In the genomic region with DNA sequence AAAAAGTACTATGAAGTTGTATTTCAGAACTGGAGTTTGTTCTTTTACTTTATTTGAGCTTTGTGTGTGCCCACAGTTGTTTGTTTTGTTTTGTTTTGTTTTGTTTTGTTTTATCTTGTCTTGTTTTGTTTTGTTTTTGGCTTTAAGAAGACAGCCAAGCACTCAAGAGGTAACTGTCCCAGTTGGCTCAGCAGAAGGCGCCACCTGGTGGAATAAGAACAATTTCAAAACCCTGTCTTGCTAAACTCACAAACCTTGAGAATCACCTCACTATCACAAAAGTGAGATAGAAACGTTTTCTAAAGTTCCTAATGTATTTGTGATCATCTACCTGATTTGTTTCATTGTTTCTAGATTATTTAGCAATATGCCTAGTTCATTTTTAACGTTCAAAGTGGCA, we compare ENCODE assay signal across 10 mouse cellular contexts. TPM values are rescaled to one million over a fixed set of nuclear protein-coding genes. Genes with fewer than 3 reads are reported as not detected.
DNase-seq lines count a peak whose midpoint lies in the region; ATAC-seq lines count a peak whose summit lies in the region.
"Had no signal": no experiment of that assay in that cellular context is flagged by ENCODE, and none has a peak within 500 bp of the region (broad histone marks: within the 10 kb centered on the region; RNA-seq: fewer than 3 reads in every experiment).

No protein-coding gene starts in this region.

- peak; percentile 3 for DNase-seq in thymus, postnatal 0 days (ENCODE audit: low spot score)
- no peak for DNase-seq in thymus, postnatal 25 days
- DNase-seq in embryo, embryonic 10.5 days (ENCODE audit: low spot score), result peak; percentile 61
- peak; percentile 31 for DNase-seq in right cerebral cortex, postnatal 14 days
- no peak for DNase-seq in gastrocnemius, postnatal 36 days

- no peaks in the 10 kb centered on the region for H3K36me3 ChIP-seq in hindbrain, embryonic 13.5 days
- no peaks in the 10 kb centered on the region for H3K36me3 ChIP-seq in hindbrain, embryonic 12.5 days
- H3K36me3 ChIP-seq: heart, embryonic 15.5 days had no signal

- H3K4me1 ChIP-seq in hindbrain, embryonic 13.5 days (replicated peaks), result peaks cover 15% of the 10 kb centered on the region
- H3K4me1 ChIP-seq in hindbrain, embryonic 12.5 days, result peaks cover 6% of the 10 kb centered on the region; the same call in 1 of the 2 replicates

- H3K27me3 ChIP-seq in hindbrain, embryonic 13.5 days, result peaks cover 13% of the 10 kb centered on the region
- H3K27me3 ChIP-seq in hindbrain, embryonic 12.5 days, result peaks cover 28% of the 10 kb centered on the region

- no peak overlapping the region for H3K4me3 ChIP-seq in hindbrain, embryonic 13.5 days
- no peak overlapping the region for H3K4me3 ChIP-seq in hindbrain, embryonic 12.5 days
- H3K4me3 ChIP-seq: heart, embryonic 15.5 days had no signal

- peak overlapping the region; percentile 32; the same call in 1 of the 2 replicates for H3K4me2 ChIP-seq in hindbrain, embryonic 13.5 days
- no peak overlapping the region for H3K4me2 ChIP-seq in hindbrain, embryonic 12.5 days (replicated peaks)
- H3K4me2 ChIP-seq: heart, embryonic 15.5 days had no signal

- intact Hi-C loops in gastrocnemius, postnatal 36 days (cut with DNase I), result no loop called here

- H3K27ac ChIP-seq in hindbrain, embryonic 13.5 days, result no peak overlapping the region
- no peak overlapping the region for H3K27ac ChIP-seq in hindbrain, embryonic 12.5 days
- H3K27ac ChIP-seq: heart, embryonic 15.5 days; macrophage had no signal

- no peak overlapping the region for H3K9ac ChIP-seq in hindbrain, embryonic 13.5 days
- H3K9ac ChIP-seq in hindbrain, embryonic 12.5 days, result no peak overlapping the region
- H3K9ac ChIP-seq: heart, embryonic 15.5 days had no signal

- H3K9me3 ChIP-seq in hindbrain, embryonic 13.5 days, result no peaks in the 10 kb centered on the region
- H3K9me3 ChIP-seq in hindbrain, embryonic 12.5 days (replicated peaks), result no peaks in the 10 kb centered on the region
- H3K9me3 ChIP-seq: heart, embryonic 15.5 days had no signal

- no peak for ATAC-seq in hindbrain, embryonic 13.5 days (ENCODE audit: low FRiP score)
- ATAC-seq in hindbrain, embryonic 12.5 days (ENCODE audit: low FRiP score), result no peak
- no peak for ATAC-seq in frontal cortex, adult (ENCODE audit: low TSS enrichment)

- 3% methylated on average over 3 of the region's 3 CpGs for WGBS in hindbrain, embryonic 13.5 days
- 4% methylated on average over 3 of the region's 3 CpGs for WGBS in hindbrain, embryonic 12.5 days

RNA-seq across cellular contexts. Expression of a gene that starts 3.8 kb away (rescaled TPM):
- polyA plus RNA-seq in hindbrain, embryonic 13.5 days (2015; fragmentation: Nextera tagmentation; extraction: Ambion mirVana), result 11.9 and 13.4 TPM in 2 replicates
- polyA plus RNA-seq in hindbrain, embryonic 12.5 days (2016; fragmentation: Nextera tagmentation; extraction: Ambion mirVana), result 4.0 and 5.4 TPM in 2 replicates
- polyA plus RNA-seq in thymus, postnatal 0 days (2015; fragmentation: Nextera tagmentation; extraction: Ambion mirVana), result 1.6 and 2.9 TPM in 2 replicates
- under 1 TPM in 1 of 2 experiments, not detected in 1; 0.02 TPM for total RNA-seq in gastrocnemius, postnatal 36 days (2021)
- polyA plus RNA-seq: macrophage had no signal

Comparison
In these comparisons a context has a peak if more than half of its experiments do, and no peak if none do; other contexts are left out.
1. DNase-seq: peak in thymus, postnatal 0 days (single experiment), embryo, embryonic 10.5 days (single experiment) and right cerebral cortex, postnatal 14 days (single experiment); none in thymus, postnatal 25 days (single experiment) and gastrocnemius, postnatal 36 days (0 of 2).